Mouse (Mus musculus): Measurements from ENCODE around the gene Trub2.
"Not testable (repeated sequence)": the region's sequence is repeated elsewhere in the genome, so short reads cannot be mapped to it uniquely, and the experiment has no call there.

The Trub2 gene

DNA sequence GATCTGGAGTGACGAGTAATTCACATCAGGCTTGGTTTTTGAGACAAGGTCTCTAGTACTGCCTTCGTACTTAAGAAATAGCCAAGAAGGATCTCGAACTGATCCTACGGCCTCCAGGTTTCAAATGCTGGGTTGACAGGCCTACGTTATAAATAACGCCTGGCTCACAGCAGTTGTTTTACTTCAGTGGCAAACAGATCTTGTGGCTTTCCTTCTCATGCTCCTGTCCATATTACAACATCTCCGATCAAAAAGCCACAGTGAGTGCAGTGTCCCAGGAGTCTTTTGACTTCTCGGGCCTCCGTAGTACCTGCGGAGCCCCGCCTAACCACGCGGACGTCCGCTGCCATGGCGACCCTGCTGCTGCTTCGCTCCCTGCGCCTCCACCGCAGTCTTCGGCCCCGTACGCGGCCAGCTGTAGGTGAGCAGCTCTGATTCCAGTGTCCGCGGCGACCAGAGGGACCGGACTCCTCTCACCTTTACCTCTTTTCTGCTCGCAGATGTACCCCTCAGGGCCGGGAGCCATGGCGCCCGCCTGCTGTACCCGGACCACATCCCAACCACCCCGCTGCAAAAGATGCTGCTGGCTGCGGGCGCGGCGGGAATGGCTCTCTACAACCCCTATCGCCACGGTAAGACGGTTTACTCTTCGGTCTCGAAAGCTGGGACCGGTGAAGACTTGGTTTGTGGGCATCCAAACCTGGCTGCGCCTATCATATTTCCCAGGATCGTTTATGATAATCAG is at the start of gene Trub2:
Trub2 (minus strand) TSS at position 566 of the 745 bp plus-strand sequence.
- peak; percentile 88 for DNase-seq (ENCODE audit: low read depth, low spot score)

DNA sequence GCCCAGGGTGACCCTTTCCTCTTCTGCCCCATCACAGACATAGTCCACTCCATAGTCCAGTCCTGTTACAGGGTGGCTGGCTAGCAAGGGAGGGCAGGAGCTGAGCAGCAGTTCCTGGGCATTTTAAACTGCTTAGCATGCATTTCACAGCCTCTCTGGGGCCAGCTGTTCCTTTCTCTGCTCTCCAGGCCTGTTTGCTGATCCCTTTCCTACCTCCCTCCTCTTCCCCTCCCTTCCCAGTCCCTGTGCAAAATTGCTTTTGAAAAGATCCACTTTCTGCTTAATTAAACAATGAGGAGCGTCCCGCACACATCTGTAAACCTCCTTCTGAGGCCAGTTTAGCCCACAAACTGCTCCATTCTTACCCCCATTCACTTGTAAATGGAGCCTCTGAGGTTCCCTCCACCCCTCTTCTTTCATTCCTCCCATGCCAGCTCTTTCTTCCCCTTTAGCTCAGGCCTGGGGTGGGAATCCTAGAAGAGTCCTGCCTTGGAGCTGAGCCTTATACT is 47.1 kb upstream of the Trub2 start:
- DNase-seq (ENCODE audit: low read depth, low spot score), result no peak

DNA sequence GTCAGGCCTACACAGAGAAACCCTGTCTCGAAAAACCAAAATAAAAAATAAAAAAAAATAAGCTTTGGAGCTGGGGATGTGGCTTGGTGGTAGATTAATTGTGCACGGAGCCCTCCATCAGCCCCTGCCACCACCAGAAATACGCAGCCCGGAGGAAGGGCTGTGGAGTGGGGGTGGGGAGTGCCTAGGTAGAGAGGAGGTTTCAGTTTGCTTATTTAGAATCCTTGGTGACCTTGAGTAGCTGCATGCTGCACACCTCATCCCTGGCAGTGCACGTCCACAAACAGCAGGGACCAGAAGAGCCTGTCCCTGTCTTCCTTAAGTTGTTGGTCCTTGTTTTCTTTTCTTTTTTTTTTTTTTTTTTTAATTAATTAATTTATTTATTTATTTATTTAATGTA is 45.5 kb upstream of the Trub2 start:
- no peak for DNase-seq (ENCODE audit: low read depth, low spot score)

DNA sequence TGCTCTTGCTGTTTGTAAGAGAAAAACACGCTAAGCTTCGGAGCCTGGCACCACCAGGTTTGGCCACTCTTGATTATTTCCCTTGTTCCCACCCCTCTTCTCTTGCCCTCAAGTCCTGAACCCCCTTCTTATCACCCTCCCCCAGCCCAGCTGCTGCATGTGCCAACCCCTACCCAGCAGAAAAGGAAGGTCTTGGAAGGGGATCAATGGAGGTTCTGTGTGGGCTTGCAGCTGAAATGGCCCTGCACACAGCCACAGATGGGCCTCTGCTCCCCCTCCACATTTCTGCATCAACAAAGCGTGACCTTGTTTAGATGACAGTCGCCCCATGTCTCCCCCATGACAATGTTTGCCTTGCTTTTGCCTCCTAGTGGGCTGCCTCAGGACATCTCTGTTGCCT is 42.8 kb upstream of the Trub2 start:
- DNase-seq (ENCODE audit: low read depth, low spot score), result no peak

DNA sequence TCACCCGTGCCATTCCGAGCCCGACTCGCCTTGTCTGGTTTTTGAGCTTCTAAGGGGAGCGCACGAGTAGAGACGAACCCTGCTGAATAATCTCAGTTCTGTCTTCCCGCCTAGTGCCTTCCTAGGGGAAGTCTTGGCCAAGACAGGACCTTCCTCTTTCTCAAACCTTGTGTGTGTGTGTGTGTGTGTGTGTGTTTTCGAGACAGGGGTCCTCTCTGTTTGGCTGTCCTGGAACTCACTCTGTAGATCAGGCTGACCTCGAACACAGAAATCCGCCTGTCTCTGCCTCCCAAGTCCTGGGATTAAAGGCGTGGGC is 39.4 kb upstream of the Trub2 start:
- DNase-seq (ENCODE audit: low read depth, low spot score), result no peak

DNA sequence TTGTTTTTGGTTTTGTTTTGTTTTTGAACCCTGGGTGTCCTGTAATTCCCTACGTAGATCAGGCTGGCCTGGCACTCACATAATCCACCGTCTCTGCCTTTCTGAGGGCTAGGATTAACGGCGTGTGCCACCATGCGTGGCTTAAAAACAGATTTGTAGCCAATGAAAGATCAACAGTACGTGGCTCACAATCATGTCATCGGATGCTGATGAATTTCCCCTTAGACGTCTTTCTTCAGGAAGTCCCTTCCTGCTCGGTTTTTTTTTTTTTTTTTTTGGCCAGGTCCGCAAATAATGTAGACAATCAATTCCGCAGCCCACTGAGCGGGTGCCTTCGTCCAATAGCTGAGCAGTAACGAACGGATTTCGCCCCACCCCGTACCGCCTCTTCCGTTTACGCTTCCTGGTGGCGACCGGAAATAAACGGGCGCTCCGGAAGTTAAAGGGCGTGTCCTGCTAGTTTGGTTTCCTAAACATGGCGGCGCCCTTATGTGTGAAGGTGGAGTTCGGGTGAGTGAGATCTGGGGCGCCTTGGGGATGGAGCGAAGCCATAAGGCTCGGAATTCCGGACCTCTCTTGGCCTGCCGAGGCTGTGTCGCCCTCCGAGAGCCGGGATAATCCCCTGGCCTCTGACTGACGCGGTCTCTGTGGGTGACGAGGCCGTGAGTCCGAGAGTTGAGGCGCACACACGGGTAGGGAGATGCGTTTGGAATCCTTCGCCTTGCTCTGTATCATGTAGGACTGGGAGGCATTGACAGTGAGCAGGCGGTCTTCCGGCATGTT is 38.8 kb upstream of the Trub2 start:
- DNase-seq (ENCODE audit: low read depth, low spot score), result peak; percentile 97

DNA sequence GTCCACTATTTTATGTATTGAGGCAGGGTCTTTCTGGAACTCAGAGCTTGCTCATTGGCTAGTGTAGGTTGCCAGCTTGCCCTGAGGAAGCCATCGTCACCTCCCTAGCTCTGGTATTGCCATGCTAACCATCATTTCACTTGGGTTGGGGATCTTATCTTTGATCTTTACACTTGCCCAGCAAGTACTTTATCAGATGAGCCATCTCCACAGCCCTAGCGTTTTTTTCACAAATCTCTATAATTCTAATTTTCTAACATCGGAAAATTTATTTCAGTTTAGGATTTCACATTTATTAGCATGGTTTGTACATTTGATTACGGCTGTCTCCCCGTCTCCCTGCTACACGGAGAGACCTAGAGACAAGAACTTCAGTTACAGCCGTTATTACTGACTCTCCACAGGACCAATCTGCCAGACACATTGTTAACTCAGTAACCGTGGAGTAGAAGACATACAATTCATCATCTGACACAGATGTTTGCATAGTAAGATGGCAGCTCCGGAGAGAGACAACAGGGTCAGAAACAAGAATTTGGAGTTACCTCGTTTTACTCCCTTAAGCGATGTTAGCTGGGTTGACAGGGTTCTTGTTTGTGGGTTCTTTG is 38.1 kb upstream of the Trub2 start:
- DNase-seq (ENCODE audit: low read depth, low spot score), result peak; percentile 38

DNA sequence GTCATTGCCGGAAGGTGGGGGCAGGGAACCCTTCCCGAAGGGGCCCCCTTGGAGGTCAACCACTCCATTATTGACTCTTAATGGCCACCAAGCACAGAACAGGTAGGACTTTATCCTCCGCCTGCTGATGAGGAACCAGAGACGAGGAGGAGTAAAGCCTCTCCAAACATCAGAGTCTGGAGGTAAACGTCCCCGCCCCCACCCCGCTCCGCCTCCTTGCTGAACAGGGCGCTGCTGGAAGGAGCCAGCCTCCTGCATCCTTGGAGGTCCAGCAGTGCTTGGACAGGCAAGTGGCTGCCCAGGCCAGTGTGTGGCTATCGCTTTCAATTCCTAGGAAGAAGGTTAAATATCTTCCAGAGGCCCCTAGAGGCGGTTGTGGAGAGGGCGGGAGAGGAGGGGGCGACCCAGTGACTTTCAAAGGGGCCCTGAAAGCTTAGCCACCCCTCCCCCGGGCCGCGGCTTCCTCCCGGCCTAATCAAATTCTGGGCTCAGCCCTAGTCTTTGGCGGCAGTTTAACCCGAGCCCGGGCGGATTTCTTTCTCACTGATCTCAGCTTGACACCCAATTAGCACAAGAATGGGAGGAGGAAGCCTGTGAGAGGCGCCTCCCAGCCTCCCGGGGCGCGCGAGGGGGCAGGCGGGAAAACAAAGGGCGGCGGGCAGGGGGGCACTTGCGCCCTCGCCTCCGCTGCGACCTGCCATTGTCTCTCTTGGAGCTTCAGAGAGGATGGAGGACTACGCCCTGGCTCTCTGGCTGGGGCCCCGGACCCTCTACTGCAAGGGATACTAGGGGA is 31.9 kb upstream of the Trub2 start, which contains the start of gene Urm1:
Urm1 (plus strand) TSS at position 51 of the 793 bp plus-strand sequence.
- peak; percentile 39 for DNase-seq (ENCODE audit: low read depth, low spot score)

DNA sequence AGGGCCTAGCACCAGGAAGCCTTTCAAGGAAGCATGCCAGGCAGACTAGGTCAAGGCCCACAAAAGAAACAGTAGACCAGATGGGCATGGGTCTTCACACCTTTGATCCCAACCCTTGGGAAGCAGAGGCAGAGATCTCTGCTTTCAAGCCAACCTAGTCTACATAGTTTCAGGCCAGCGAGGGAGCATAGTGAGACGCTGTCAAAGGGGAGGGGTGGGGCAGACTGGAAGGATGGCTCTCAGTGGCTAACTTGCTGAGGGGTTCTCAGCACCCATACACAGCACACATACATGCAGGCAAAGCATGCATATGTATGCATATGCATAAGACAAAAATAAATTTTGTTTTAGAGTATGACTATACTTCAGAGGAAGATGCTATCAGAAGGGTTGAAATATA is 31.1 kb upstream of the Trub2 start:
- no peak for DNase-seq (ENCODE audit: low read depth, low spot score)

DNA sequence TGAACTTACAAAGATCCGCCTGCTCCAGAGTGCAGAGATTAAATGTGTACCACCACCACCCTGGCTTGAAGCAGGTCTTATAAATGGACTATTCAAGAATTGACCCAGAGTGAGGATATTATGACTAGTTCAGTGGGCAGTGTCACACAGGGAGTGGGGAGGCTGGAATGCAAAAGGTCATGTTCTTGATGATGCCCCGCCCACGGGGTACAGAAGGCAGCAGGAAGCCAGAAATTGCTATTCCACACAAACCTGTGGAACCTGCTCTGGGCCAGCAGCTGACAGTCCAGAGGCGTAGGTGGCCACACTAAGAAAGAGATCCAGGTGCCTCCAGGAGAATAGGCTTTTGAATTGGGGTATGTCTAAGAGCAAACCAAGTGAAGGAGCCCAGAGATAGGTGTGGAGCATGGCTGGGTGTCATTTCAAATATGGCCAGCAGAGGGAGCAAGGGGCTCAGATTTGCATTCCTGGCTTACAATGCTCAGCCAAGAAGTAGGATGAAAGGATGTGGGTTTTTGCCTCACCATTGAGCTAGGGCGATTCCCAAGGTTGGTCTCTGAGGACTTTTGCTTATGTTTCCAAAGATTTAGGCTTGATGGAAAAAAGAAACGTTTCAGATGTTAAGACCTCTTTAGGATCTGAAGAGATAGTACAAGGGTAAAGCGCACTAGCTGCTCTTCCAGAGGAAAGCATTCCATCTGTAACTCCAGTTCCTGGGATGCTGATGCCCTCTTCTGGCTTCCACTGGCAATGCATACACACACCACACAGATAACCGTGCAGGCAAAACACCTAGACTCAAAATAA is 29.3 kb upstream of the Trub2 start:
- DNase-seq (ENCODE audit: low read depth, low spot score), result peak; percentile 73

DNA sequence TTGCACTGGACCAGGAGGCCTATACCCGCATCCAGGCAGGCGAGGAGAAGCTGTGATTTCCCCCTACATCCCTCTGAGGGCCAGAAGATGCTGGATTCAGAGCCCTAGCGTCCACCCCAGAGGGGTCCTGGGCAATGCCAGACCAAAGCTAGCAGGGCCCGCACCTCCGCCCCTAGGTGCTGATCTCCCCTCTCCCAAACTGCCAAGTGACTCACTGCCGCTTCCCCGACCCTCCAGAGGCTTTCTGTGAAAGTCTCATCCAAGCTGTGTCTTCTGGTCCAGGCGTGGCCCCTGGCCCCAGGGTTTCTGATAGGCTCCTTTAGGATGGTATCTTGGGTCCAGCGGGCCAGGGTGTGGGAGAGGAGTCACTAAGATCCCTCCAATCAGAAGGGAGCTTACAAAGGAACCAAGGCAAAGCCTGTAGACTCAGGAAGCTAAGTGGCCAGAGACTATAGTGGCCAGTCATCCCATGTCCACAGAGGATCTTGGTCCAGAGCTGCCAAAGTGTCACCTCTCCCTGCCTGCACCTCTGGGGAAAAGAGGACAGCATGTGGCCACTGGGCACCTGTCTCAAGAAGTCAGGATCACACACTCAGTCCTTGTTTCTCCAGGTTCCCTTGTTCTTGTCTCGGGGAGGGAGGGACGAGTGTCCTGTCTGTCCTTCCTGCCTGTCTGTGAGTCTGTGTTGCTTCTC is 27.5 kb upstream of the Trub2 start:
- DNase-seq (ENCODE audit: low read depth, low spot score), result no peak

DNA sequence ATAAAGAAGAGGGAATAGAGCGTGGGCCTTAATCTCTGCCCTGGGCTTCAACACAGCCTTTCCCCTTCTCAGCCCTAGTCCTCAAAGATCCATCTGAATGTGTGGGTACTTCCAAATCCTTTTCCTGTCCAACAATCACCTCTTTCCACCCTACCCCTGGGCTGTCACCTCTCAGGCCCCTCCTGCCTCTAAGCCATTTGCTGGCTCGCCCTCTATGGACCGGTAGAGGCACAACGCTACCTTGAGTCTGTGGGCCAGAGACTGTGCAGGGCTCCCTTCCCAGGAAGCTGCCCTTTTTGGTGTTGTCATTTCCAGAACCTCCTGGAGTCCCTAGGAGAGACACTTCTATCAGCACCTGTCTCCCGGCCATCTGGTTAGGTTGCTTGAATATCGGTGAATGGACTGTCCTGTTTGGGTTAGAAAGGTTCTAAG is 15.1 kb upstream of the Trub2 start:
- DNase-seq (ENCODE audit: low read depth, low spot score), result peak; percentile 28

DNA sequence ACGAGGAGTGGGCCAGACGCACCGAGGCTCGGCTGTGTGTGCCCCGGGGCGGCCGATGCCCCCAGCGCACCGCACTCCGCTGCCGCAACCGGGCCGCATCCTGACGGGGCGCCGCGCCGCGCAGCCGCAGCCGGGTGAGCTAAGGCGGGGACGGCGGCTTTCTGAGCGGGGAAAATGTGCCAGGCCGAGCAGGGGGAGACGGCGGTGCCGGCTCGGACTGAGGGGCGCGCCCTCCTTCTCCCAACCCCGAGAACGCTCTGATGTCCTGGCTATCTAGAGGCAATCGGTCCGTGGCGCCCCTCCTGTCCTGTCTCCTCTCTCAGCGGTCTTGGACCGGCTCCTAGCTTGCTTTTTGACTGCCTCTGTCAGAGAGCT is 14.5 kb upstream of the Trub2 start:
- no peak for DNase-seq (ENCODE audit: low read depth, low spot score)

DNA sequence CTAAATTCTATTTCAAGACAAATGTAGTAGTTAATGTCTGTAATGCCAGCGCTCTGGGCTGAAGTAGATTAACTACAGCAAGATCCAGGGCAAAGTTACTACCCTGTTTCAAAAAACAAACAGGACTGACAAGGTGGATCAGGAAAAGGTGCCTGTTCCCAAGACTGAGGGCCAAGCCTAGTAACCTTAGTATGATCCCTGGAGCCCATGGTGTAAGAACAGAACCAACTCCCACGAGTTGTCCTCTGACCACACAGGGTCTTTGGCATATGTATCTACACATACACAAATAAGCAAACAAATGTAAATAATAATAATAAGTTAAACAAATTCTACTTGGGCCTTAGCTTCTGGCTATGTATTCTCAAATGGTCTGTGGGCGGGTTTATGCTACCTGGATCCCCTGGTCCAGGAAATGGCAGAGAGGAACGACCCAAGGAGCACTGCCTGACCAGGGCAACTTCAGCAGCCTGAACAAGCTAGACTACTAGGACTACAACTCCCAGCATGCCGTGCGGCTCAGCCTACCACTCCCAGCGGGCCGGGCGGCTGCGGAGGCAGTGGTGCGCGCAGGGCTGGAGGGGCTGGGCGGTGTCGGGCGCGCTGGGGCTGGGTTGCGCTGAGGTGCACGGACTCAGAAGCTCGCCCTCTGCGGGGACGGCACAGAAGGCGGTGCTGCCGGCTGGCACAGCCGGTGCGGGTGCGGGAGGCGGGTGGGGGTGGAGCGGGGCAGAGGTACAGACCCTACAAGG is 13.9 kb upstream of the Trub2 start, which contains the start of gene Slc27a4:
Slc27a4 (plus strand) TSS at position 560 of the 752 bp plus-strand sequence.
- peak; percentile 91 for DNase-seq (ENCODE audit: low read depth, low spot score)

DNA sequence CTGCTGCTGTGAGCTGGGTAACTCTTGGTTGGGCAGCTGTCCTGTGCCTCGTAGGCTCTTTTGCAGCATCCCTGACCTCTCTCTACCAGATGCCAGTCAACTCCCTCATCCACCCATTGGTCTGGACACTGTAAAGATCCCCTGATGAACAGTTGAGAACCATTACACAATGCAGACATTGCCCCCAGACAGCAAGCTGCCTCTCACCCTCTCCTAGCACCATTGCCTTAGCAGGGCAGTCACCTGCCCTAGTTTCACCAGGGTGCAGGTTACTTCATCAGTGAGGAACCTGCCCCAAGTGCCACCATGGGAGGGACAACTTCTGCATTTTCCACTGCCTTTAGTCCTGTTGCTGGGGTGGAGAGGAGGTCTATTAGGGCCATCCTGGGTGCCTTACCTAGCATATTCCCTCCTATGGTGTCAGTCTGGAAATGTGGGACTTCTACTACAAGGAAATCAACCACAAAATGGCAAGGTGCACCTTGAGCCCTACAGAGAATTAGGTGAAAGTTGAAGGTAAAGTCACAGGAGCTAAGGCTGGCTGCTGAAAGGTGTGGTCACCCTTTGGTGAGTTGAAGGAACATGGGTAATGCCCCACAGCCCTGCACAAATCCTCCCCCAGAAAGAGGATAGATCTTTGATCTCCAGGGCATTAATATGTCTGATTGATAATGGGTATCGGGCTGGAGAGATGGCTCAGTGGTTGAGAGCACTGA is 4.6 kb upstream of the Trub2 start:
- DNase-seq (ENCODE audit: low read depth, low spot score), result no peak

DNA sequence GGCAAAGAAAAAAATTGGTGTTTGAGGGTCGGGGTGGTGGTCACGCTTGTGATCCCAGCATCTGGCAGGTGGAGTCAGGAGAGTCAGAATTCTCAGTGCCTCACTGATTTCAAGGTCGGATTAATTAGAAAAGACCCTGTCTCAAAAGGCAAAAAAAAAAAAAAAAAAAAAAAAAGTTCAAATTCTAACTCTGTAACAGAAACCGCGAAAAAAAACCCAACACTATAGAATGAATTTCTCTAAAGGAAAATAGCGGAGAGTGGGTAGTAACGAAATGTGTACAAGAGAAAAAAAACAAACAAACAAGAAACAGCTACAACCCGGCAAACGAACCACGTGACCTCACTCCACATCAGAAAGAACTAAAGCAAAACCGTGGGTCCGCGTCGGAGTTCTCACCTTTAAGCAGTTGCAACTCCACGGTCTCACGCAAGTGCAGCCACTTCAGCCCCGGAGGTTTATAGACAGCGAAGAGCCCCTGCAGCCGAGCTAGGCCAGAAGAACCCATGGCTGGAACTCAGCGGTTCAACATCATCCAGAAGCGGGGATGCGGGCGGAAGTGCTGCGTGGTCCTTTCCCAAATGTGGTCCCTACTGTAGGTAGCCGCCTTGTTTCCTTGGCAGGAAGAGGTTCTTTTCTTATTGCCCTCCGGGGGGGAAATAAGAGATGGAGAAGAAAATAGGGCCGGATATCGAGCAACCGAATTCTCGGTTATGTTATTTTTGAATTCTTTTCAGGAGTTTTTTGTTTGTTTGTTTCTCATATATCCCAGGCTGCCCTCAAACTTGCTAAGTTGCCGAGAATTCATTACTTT is 991 bp downstream of the Trub2 start, which contains the start of gene Coq4:
Coq4 (plus strand) TSS at position 390 of the 814 bp plus-strand sequence.
- DNase-seq (ENCODE audit: low read depth, low spot score), result peak; percentile 95

DNA sequence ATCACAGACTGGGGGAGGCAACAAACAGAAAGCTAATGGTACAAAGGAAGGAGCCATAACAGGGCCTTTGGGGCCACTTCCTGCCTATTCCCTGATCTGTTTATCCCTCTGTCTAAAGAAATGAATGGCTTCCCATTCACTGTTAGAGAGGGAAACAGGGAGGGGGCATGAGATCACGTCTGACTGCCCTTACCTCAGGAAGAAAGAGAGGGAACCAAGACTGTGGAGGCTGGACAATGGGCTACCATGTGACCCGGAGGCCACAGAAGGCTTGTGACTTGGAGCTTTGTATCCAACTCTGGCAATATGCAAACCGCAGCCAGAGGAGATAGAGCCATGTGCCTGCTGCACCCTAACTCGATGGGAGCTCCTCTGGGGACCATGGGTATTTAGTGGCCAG is 4.0 kb downstream of the Trub2 start:
- no peak for DNase-seq (ENCODE audit: low read depth, low spot score)

DNA sequence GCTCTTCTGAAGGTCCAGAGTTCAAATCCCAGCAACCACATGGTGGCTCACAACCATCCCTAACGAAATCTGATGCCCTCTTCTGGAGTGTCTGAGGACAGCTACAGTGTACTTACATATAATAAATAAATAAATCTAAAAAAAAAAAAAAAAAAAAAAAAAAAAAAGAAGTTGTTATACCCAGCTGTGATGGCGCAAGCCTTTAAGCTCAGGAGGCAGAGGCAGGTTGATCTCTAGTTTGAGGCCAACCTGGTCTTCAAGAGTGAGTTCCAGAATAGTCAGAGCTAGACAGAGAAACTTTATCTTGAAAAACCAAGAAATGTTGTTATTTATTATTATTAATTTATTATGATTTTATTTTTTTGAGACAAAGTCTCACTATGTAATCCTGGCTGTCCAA is 7.0 kb downstream of the Trub2 start:
- DNase-seq (ENCODE audit: low read depth, low spot score), result not testable (repeated sequence)
